Mouse (Mus musculus) spleen, adult 12 weeks (tissue): Measurements from ENCODE around the gene Rpf2.

Source experiments
- DNase-seq: peaks from one replicate; pipeline ENCODE4 v3.0.0; 2022; ENCODE audit warnings: low spot score

Rpf2 gene

GRCm38 (mm10) chr10:40246374-40247165 lies at the start of gene Rpf2:
Gene Rpf2, minus strand, starts transcription at chr10:40247036.
- DNase-seq, result peak; percentile 71

GRCm38 (mm10) chr10:40292640-40293039 lies 45.8 kb upstream of the Rpf2 start:
- DNase-seq, result no peak

- no peak for DNase-seq
Measured at GRCm38 (mm10) chr10:40286767-40287166, 39.9 kb upstream of the Rpf2 start.

GRCm38 (mm10) chr10:40285571-40285970 lies 38.7 kb upstream of the Rpf2 start:
- DNase-seq, result no peak

- no peak for DNase-seq
Measured at GRCm38 (mm10) chr10:40284997-40285396, 38.2 kb upstream of the Rpf2 start.

- no peak for DNase-seq
Measured at GRCm38 (mm10) chr10:40284179-40284831, 37.5 kb upstream of the Rpf2 start.

GRCm38 (mm10) chr10:40283636-40284035 lies 36.8 kb upstream of the Rpf2 start:
- DNase-seq, result no peak

GRCm38 (mm10) chr10:40281565-40281964 lies 34.7 kb upstream of the Rpf2 start:
- DNase-seq, result no peak

- no peak for DNase-seq
Measured at GRCm38 (mm10) chr10:40278317-40278716, 31.5 kb upstream of the Rpf2 start.

GRCm38 (mm10) chr10:40275991-40276390 lies 29.2 kb upstream of the Rpf2 start:
- no peak for DNase-seq

GRCm38 (mm10) chr10:40273938-40274337 lies 27.1 kb upstream of the Rpf2 start:
- DNase-seq, result peak; percentile 23

GRCm38 (mm10) chr10:40271216-40271615 lies 24.4 kb upstream of the Rpf2 start:
- no peak for DNase-seq

- DNase-seq, result no peak
Measured at GRCm38 (mm10) chr10:40264920-40265319, 18.1 kb upstream of the Rpf2 start.

- DNase-seq, result no peak
Measured at GRCm38 (mm10) chr10:40263691-40264090, 16.9 kb upstream of the Rpf2 start.

- no peak for DNase-seq
Measured at GRCm38 (mm10) chr10:40262200-40262599, 15.4 kb upstream of the Rpf2 start.

- no peak for DNase-seq
Measured at GRCm38 (mm10) chr10:40260305-40260704, 13.5 kb upstream of the Rpf2 start.

- no peak for DNase-seq
Measured at GRCm38 (mm10) chr10:40259542-40259941, 12.7 kb upstream of the Rpf2 start.

- no peak for DNase-seq
Measured at GRCm38 (mm10) chr10:40258976-40259375, 12.1 kb upstream of the Rpf2 start.

- DNase-seq, result peak; percentile 66
Measured at GRCm38 (mm10) chr10:40258401-40258966, 11.6 kb upstream of the Rpf2 start.

GRCm38 (mm10) chr10:40257414-40258255 lies 10.8 kb upstream of the Rpf2 start, which contains the start of gene Gtf3c6:
Gene Gtf3c6, minus strand, starts transcription at chr10:40258108.
- DNase-seq, result peak; percentile 88

GRCm38 (mm10) chr10:40256716-40257115 lies 9.9 kb upstream of the Rpf2 start:
- peak; percentile 44 for DNase-seq

GRCm38 (mm10) chr10:40250969-40251368 lies 4.1 kb upstream of the Rpf2 start:
- DNase-seq, result no peak
